Mouse (Mus musculus) MN1 (cell line): ENCODE measurements around the gene Gpat3.
A peak's percentile ranks its signal among the peaks of the same experiment; 100 is the strongest.

Experiments used
- DNase-seq: peaks from one replicate; pipeline ENCODE4 v3.0.0-alpha.2; 2016; ENCODE audit warnings: low spot score

The Gpat3 gene

DNA sequence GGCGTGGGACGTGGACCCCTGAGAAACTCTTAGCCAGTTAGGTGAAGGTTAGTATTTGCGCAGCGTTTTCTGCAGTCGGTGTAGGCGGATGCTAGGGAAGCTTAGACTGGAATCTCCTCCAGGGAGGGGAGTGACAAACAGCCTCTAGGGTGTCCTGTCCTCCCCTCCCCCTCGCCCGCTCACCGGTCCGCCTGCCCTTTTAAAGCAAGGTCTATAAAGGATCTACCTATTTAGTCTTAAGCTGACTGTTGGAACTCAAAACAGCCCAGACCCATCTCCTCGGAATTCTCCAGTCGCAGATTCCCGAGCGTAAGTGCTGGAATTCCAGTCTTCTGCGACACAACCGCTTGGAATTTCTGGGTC is at the start of gene Gpat3:
Gene Gpat3, plus strand, starts transcription at position 229 of the 363 bp plus-strand sequence.
- DNase-seq, result peak; percentile 28

DNA sequence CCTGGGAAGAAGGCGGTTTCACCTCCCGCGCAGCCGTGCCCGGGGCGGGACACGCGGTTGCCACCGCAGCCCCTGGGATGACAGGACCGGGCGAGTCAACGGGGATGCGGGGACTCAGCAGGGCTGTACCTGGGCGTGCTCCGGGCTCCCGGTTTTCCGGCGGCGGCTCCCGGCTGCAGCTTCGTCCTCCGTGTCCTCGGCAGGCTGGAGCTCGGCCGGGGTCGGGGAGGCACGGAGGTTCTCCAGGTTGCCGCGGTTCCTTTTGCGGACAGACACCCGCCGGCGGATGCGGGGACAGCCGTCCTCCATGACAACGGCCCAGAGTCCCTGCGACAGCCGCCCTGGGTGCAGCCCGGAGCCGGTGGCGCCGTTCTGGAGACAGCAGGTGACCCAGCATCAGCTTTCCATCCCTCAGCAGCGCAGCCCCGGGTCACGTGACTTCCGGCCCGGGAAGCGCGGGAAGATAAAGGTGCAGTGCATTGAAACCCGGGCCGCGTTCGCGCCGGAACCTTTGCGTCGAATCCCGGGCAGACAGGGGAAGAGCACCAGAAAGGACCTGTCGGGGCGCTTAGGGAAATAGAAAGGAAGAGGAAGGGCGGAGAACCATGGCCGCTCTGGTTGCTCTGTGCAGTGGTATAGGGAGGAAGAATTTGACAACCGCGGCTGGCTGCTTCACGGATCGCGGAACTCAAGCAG is 47.2 kb upstream of the Gpat3 start, which contains the start of the genes Helq and Mrps18c:
Gene Helq, minus strand, starts transcription at position 434 of the 696 bp plus-strand sequence.
Gene Mrps18c, plus strand, starts transcription at position 463 of the 696 bp plus-strand sequence.
- DNase-seq, result peak; percentile 94

DNA sequence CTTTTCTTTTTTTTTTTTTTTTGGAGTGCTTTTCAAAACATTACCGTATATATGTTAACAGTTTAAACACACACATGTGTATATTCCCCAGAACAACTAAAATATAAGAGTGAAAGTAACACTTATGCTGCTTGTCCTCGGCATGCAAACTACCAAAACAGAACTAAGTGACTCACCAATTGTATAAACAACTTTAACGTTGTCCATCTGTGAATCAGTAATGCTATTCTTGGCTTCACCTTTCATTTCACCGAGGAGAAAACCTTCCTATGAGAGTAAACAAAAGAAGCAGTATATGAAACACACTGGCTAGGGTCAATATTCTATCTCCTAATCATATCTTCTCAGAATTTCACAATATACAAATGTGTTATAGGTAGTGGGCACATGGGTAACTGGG is 27.2 kb upstream of the Gpat3 start:
- DNase-seq, result no peak

DNA sequence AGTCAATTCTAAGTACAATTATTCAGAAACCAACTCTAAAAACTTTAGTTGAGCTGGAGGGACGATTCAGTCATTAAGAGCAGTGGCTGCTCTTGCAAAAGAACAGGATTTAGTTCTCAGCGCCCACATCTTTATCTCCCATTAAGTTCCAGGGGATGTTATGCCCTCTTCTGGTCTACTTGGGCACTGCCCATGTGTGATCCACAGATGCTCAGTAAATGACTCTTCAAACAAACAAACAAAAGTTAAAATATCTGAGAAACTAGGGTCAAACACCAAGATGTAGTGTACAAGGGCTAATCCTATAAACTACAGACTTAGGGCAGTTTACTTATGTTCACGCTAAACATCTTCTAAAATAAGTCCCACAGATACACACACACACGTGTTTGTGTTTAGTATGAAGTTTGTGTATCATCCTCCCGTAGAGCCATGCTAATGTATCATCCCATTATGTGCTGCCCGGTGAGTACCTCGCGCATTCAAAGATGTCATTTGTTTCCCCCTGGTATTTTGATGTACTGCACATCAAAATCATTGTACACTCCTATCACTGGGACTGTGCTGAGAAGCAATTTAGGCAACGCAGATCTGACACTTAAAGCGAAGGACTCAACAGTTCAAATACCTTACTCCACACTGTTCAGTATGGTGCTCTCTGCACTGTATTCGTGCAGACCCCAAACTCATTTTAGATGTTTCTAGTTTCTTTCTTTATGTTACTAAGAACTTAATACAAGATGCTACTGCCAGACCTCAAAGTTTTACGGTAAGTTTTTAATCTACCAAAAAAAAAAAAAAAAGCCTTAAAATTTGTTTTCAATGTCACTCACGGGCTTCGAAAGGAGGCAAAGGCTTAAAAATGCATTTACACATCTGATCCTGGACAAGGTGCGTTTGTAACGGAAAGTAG is 25.7 kb upstream of the Gpat3 start:
- no peak for DNase-seq

DNA sequence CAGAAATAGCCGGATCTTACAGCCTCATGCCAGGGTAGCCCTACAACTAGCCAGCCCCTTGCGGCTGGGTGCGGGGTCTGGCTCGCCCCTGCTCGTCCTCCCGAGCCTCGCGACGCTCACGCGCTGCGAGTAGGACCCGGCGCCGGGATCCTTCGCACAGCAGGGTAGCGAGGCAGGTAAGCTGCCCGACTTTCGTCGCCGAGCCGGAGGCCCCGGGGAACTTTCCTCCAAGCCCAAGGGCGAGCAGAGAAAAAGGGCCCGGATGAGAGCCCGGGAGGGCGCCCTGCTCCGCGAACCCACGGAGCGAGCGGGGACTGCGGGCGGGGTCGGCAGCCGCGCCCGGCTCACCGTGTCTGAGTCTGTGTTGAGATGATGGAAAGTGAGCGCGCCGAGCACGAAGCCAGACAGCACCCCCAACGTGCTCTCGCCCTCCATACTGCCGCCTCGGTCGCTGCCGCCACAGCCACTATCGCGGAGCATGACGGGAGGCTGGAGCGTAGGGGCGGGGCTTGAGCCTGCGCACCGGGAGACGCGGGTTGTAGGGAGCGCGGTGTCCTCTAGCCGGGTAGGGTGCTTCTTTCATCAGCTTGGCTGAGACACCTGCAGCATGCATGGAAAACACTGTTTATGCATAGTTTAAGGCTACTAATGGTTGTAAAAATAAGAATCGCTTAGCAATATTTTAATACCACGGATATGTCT is 24.9 kb upstream of the Gpat3 start, which contains the start of gene Abraxas1:
Gene Abraxas1, minus strand, starts transcription at position 483 of the 702 bp plus-strand sequence.
- DNase-seq, result peak; percentile 89

DNA sequence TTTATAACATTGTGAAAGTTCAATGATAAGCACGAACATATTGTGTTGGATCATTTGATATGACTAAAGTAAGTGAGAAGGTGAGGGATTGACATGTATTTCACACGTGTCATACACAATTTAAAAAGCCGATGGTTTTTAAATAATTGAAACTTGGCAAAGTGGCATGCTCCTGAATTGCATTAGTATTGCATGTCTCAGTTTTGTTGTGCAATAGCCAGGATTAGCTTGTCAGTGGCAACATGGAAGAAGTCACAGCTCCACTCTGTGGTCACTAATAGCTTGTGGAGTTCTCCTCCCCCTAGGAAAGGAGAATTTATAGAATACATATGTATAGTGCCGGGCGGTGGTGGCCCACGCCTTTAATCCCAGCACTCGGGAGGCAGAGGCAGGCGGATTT is 24.1 kb upstream of the Gpat3 start:
- peak; percentile 78 for DNase-seq

DNA sequence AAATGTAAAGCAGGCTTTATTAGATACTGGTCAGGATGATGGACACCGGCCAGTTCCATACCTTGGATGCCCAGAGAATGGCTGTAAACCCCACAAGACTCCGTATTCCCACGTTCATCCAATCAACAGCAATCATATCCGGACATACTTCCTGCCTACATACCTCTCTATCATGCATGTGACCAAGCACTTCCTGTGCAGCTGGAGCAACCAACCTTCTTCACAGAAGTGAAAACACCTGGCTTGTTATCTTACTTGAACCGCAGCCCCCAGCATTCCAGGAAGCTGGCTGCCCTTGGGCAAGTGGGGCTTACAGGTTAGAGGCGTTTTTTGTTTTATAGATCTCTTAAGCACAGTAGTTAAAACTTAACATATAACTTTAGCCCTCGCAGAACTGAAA is 22.7 kb upstream of the Gpat3 start:
- DNase-seq, result no peak

DNA sequence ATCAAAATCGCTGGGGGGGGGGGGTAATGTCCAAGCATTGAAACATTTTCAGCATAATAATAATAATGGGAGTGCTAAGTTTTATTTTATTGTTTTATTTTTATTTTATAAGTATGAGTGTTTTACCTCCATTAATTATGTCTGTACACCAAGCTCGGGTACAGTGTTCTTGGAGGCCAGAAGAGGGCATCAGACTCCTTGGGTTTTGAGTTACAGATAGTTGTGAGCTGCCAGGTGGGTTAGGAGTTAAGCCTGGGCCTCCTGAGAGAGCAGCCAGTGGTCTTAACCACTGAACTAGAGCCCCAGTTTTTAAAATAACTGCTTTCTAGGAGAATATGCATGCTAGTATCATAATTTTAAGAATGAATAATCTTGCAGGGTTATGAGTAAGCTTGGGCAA is 19.5 kb upstream of the Gpat3 start:
- no peak for DNase-seq

DNA sequence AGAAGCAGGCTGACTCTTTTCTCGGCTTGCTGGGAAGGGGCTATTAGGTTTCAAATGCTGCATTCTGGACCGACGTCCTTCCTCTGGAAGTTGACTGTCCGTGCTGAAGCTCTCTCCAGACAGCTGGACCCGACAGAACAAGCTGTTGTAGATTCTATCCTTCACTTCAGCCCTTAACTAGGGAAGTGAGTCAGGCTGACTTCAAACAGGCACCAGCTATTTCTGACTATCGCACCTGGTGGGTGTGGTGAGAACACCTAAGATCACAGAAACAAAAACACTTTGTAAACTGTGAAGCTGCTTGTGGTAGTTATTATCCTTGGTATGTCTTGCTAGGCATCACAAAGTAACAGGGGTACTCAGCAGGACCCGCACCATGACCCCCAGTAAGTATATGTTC is 19.0 kb upstream of the Gpat3 start:
- no peak for DNase-seq

DNA sequence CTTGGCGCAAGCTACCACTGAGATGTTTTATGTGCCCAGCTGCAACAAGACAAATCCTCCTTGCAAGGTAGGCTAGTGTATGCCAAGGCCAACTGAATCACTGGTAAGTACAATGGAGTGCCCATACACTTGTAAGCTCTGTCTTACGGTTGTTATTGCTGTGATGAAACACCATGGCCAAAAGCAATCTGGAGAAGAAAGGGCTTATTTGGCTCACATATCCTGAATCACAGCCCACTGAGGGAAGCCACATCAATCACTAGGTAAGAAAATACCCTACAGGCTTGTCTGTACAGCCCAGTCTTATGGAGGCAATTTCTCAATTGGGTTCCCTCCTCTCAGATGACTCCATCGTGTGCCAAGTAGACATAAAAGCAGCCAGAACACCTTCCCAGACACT is 16.8 kb upstream of the Gpat3 start:
- no peak for DNase-seq

DNA sequence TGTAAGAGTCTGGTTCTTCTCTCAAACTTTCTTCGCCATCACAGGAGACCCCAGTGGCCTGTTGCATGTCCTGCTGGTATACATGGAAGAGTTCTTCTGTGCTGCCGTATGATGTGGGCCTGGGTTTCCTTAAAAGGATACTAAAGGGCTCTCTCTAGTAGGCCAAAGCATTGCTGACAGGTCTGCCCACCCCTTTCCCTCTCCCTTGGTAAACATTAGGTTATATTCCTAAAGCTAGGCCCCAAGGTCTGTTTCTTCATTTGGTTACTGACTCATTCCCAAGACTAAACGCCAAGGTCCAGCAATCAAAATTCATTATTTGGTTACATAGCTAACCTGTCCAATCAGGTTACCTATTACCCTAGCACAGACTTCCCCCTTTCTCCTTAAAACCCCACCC is 12.8 kb upstream of the Gpat3 start:
- DNase-seq, result no peak

DNA sequence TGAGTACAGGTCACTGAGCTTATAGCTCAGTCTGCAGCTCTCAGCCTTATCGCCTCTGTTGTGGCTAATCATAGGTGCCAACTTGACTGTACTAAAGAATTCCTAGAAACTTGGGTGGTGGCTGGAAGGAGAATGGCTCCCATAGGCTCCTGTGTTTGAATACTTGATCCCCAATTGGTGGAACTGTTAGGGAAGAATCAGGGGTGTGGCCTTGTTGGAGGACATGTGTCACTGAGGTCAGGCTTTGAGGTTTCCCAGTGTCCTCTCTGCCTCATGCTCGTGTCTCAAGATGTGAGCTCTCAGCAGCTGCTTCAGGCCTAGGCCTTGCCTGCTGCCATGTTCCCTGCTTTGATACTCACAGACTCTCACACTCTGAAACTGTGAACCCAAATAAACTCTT is 11.7 kb upstream of the Gpat3 start:
- no peak for DNase-seq

DNA sequence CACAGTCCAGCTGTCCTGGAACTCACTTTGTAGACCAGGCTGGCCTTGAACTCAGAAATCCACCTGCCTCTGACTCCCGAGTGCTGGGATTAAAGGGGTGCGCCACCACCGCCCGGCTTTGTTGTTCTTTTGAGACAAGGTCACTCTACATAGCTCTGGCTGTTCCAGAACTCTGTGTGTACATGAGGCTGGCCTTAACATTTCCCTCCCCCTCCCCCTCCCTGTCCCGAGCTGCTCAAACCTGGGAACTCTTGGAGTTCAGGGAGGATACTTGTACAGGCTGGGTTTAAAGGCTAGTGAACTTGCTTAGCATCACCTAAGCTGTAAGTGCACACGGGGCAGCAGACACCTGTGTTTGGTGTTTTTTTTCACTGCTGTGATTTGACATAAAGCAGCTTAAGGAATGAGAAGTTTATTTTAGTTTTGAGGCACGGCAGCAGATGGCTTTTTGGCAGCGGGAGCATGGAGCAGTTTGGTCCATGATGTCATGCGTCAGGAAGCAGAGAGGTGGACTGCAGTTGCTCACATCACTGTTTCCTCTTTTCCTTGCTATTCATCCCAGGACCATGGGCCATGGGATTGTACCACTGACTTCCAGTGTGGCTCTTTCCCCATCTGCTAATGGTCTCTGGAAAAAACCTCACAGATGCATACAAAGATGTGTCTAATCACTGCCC is 9.5 kb upstream of the Gpat3 start:
- no peak for DNase-seq

DNA sequence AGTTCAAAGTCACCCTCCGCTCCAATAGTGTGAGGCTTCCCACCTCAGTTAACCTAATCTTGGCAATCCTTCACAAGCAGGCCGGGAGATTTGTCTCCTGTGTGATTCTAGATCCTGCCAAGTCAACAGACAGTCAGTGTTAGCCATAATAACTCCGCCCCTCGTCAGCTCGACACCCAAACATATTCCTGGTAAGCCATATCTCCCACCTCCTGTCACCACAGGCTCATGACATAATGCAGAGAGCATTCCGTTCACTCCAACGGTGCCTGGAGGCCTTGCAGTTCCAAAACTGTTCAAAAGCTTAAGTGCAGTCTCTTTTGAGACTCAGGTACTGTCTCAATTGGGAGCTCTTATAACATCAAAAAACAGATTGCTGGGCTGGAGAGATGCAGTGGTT is 7.6 kb upstream of the Gpat3 start:
- peak; percentile 40 for DNase-seq

DNA sequence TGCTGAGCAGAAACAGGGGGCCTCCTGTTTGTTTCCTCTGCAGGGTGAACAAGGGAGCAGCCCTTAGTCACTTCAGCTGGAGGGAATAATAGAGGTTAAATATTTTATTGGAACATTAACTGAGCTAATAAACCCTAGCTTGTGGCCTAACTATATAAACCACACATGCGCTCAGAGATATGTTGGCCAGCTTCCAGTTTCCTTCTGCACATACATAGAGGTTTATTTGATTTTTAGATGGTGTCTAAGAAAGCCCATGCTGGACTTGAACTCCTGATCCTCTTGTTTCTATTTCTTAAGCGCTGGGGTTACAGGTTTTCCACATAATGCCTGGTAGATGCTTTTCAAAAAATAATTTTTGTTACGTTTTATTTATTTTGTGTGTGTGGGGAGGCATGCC is 1.0 kb upstream of the Gpat3 start:
- DNase-seq, result no peak

DNA sequence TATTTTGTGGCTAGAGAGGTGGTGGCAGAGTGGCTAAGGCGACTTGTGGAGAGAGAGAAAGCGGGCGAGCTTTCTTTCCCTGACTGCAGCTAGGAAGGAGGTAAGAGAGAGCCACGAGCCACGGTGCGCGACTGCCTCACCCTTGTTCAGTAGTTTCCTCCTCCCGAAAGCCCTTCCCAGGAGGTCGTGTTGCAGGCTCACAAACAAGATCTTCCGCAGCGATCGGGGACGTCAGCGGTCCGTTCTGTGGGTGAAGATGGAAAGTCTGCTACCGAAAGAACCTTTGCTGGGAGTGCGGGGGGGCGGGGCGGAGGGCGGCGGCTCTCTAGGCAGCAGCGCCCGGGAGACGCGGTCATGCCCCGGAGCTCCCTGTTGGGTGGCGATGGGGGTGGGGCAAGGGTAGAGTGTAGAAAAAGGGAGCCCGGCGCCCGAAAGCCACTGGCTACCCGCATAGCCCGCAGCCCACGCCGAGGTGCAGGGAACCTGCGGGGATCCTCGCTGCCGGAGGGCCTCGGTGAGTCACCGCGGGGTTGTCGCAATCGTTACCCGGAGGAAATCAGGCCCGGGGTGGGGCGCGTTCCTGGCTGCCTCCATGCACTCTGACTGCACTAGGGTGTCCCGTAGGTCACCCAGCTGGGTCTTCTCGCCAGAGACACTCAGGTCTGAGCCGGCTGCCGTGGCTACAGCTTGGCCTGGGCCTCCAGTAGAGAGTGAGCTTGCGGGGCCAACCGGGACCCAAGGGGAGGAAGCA is 510 bp downstream of the Gpat3 start:
- peak; percentile 70 for DNase-seq

DNA sequence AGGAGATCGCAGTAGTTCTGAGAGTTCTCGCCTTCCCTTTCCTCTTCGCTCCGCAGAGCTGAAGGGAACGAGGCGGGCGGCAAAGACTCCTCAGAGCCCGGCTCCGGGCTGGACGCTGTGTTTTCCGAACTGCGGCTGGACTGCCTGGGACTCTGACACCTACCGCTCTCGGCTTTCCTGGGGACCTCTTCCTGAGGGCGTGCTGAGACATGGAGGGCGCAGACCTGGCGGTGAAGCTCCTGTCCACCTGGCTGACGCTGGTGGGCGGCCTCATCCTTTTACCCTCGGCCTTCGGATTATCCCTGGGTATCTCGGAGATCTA is 1.0 kb downstream of the Gpat3 start:
- DNase-seq, result no peak

DNA sequence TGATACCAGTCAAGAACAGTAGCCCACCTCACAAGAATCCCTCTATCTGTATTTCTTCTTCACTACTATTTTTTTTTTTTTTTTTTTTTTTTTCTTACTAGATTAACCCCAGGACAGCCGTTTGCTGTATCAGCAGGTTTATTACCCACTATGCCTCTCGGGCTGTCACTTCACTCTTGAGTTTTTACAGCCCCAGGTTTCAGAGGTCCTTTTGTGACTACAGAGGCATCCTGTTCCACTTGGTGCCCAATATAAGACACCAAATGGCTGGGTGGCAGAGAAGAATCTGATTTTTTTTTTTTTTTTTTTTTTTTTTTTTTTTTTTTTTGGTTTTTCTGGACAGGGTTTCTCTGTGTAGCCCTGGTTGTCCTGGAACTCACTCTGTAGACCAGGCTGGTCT is 1.6 kb downstream of the Gpat3 start:
- peak; percentile 42 for DNase-seq

DNA sequence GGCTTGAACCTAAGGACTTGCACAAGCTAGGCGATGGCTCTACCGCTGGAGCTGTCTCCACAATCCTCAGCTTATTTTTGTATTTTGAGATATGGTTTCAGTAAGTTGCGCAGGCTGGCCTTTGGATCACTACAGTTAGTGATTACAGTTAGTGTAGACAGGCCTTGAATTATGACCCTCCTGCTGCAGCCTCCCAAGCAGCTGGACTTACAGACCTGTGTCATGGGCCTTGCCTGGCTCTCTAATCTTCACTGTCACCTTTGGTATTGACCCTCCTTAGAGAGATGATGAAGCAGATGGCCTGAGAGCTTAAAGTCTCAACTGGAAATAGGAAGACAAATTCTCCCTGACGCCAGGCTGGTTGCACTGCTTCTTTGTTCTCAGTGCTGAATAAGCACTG is 8.4 kb downstream of the Gpat3 start:
- DNase-seq, result no peak

DNA sequence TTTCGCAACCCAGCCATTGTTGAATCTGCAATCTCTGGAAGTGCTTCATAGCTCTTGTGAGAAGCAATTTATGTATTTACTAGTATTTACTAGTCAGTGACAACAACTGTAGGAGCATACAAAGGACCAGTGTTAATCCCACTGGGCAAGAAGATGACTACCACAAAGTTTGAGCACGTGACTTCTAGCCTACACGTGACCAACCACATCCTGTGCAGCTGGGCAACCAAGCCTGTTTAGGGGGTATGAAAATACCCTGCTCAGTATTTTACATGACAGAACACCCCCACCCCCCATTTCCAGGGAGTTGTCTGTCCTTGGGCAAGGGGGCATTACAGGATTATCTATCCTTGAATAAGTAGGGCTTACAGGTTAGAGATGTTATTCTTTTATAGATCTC is 11.0 kb downstream of the Gpat3 start:
- DNase-seq, result no peak

DNA sequence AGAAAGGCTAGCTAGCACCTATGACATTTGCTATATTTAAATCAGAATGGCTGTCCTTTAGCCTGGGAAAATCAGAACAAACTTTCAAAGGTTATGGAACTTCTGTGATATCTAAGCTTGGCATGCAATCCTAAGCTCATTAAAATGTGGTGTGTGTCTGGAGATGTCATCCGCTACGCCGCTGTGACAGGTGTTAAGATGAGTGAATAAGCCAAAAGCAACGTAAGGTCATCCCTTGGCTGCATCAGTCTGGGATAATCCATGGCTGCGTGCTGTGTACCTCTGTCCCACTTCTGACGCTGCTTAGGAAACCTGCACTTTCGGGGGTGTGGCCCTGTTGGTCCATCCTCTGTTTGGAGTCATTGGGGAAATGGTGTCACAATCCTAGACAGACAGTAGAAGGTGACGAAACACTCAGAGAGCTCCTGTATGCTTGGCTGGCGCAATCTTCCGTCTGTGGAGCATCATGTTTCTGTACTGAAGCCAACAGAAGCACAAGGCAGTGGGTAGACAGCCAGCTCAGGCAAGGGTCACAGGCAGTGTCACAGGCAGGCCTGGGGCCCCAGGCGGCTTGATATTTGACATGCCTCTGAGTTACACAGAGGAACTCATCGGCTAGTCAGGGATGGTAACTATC is 15.0 kb downstream of the Gpat3 start:
- DNase-seq, result peak; percentile 76
